Mouse (Mus musculus) T-helper 2 cell (primary cell): Measurements from ENCODE around the gene Tshz3.

Experiments used
- in situ Hi-C: fragments of 300-600 bp; cut with MboI, MseI; formaldehyde crosslinking; loops from one replicate; pipeline ENCODE4 v1.15.1; 2025; ENCODE audit warnings: high pct_unique_total_duplicates

Tshz3 gene

GRCm38 (mm10) chr7:36778456-36778855 is 80.5 kb downstream of the Tshz3 start:
- in situ Hi-C loops: no loop called here

GRCm38 (mm10) chr7:36784243-36784773 is 86.4 kb downstream of the Tshz3 start:
- in situ Hi-C loops: no loop called here

- in situ Hi-C loops: no loop called here
Measured at GRCm38 (mm10) chr7:36786713-36787421, 88.9 kb downstream of the Tshz3 start.

- in situ Hi-C loops: no loop called here
Measured at GRCm38 (mm10) chr7:36796392-36797187, 98.7 kb downstream of the Tshz3 start.
